Mouse (Mus musculus) midbrain, postnatal 0 days (tissue): ENCODE results near the gene Lamc2. TPM values are rescaled to one million over a fixed set of nuclear protein-coding genes. Genes with fewer than 3 reads are reported as not detected.

ENCODE experiments used
- ATAC-seq: fragments of 200-750 bp; cut with Nextera tagmentation; 2 replicates; pipeline ENCODE4 v1.8.0; 2017; ENCODE audit warnings: moderate number of reproducible peaks, mild to moderate bottlenecking, moderate TSS enrichment, moderate library complexity; ENCODE audit not compliant: low FRiP score
- DNase-seq: peaks from one replicate; pipeline ENCODE4 v3.0.0-alpha.2; 2015; ENCODE audit warnings: low spot score
- H3K27ac ChIP-seq: fragments of 300-500 bp; sonication (generic); 2 replicates; pipeline ENCODE4 v1.5.1; 2014; ENCODE audit warnings: low read depth, mild to moderate bottlenecking, low read length, mixed read lengths
- H3K27me3 ChIP-seq: fragments of 300-500 bp; sonication (generic); 2 replicates; pipeline ENCODE4 v1.6.1; 2014; ENCODE audit warnings: low read length, control low read depth, mixed read lengths; ENCODE audit not compliant: insufficient read depth
- H3K36me3 ChIP-seq: fragments of 300-500 bp; sonication (generic); 2 replicates; pipeline ENCODE4 v1.6.1; 2014; ENCODE audit warnings: low read length, control low read depth, mixed read lengths; ENCODE audit not compliant: insufficient read depth
- H3K4me1 ChIP-seq: fragments of 300-500 bp; sonication (generic); 2 replicates; pipeline ENCODE4 v1.6.1; 2014; ENCODE audit warnings: mild to moderate bottlenecking, control low read depth, antibody characterized with exemption, low read length, mixed read lengths; ENCODE audit not compliant: insufficient read depth
- H3K4me2 ChIP-seq: fragments of 300-500 bp; sonication (generic); 2 replicates; pipeline ENCODE4 v1.6.1; 2014; ENCODE audit warnings: low read depth, mild to moderate bottlenecking, low read length, mixed read lengths; ENCODE audit not compliant: poor library complexity, severe bottlenecking
- H3K4me3 ChIP-seq: fragments of 300-500 bp; sonication (generic); 2 replicates; pipeline ENCODE4 v1.5.1; 2014; ENCODE audit warnings: low read depth, mild to moderate bottlenecking, low read length, moderate library complexity
- H3K9ac ChIP-seq: fragments of 300-500 bp; sonication (generic); replicated peaks from 2 replicates; pipeline ENCODE4 v1.6.1; 2014; ENCODE audit warnings: mild to moderate bottlenecking, low read length, moderate library complexity, mixed read lengths; ENCODE audit not compliant: poor library complexity, severe bottlenecking
- H3K9me3 ChIP-seq: fragments of 300-500 bp; sonication (generic); 2 replicates; pipeline ENCODE4 v1.6.1; 2016; ENCODE audit warnings: low read length, control low read depth
- CTCF ChIP-seq: IDR thresholded peaks from 2 replicates; pipeline ENCODE4 v1.5.1; 2016; ENCODE audit warnings: antibody characterized with exemption, mild to moderate bottlenecking
- WGBS: fragments of 180-500 bp; shearing (Covaris S2); extraction: QIAGEN DNeasy Blood & Tissue Kit; methylation state at CpG from one replicate; pipeline ENCODE4 v1.1.7; 2014; 5-methylcytosine and 5-hydroxymethylcytosine counted together
- polyA plus RNA-seq: library from polyadenylated mRNA; unstranded; fragments of >200 nt; fragmentation: Nextera tagmentation; extraction: Ambion mirVana; gene quantifications from 2 replicates; pipeline ENCODE4 v1.2.1, GENCODE M21; 2015
- total RNA-seq: library from RNA; depleted of rRNA; stranded (reverse); fragments of >200 nt; gene quantifications from 2 replicates; pipeline ENCODE4 v1.2.3, GENCODE M21; 2014

Lamc2 gene
- total and polyA plus RNA-seq, 2 experiments from 2014 or later: 5.0 to 7.6 TPM

- WGBS: 6% methylated on average over 5 of the region's 5 CpGs
- Histone ChIP-seq H3K4me2 (0 out of 2 replicates have a peak overlapping the region, but pooled peaks have one; percentile 3), H3K27me3 (no peaks in the 10 kb centered on the region), H3K9me3 (no peaks in the 10 kb centered on the region), H3K27ac (peak overlapping the region; percentile 32; the same call in 1 of the 2 replicates), H3K9ac (no peak overlapping the region), H3K36me3 (no peaks in the 10 kb centered on the region), H3K4me1 (no peaks in the 10 kb centered on the region; the same call in 1 of the 2 replicates), H3K4me3 (no peak overlapping the region)
- peak; percentile 82 for DNase-seq
- peak; percentile 52; the same call in 1 of the 2 replicates for ATAC-seq
- TF ChIP-seq CTCF: no peak
Measured at GRCm38 (mm10) chr1:153191943-153192329, 5.7 kb upstream of the Lamc2 start.

DNA sequence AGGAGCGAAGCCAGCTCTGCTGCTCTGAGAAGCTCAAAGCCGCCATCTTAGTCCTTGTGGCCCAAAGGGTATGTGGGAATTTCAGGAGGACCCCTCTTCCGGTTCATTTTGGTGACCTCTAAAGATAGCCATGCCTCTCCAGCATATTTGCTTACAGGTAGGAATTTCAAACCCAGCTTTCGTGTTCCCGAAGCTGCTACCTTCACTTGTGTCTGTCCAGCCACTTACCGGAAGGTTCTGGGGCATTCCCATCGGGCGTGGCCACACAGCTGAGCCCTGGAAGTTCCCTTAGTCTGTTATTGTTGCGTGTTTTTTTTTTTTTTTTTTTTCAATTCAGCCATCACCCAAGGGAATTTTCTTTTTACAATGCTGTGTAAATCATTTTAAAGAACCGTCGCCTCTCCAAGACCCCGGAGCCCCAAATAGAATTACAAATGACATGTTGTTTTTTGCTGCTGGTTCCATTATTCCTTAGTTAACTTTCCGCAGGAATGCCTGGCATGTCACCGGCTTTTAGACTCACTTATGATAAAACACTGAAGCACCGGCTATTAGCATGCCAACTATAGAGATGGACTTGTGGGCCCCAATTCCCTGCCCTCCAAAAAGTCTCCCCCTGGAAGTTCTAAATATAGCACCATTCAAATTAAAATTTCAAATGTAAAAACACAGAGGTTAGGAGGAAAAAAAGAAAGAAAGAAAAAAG is 5.1 kb upstream of the Lamc2 start:
- Histone ChIP-seq H3K27ac (peak overlapping the region; percentile 32; the same call in 1 of the 2 replicates), H3K4me1 (no peaks in the 10 kb centered on the region; the same call in 1 of the 2 replicates), H3K27me3 (no peaks in the 10 kb centered on the region), H3K36me3 (no peaks in the 10 kb centered on the region), H3K4me3 (no peak overlapping the region), H3K9me3 (no peaks in the 10 kb centered on the region), H3K4me2 (0 out of 2 replicates have a peak overlapping the region, but pooled peaks have one; percentile 3), H3K9ac (no peak overlapping the region)
- no peak for TF ChIP-seq CTCF
- ATAC-seq (no peak), DNase-seq (no peak)
- 44% methylated on average over 15 of the region's 15 CpGs for WGBS

DNA sequence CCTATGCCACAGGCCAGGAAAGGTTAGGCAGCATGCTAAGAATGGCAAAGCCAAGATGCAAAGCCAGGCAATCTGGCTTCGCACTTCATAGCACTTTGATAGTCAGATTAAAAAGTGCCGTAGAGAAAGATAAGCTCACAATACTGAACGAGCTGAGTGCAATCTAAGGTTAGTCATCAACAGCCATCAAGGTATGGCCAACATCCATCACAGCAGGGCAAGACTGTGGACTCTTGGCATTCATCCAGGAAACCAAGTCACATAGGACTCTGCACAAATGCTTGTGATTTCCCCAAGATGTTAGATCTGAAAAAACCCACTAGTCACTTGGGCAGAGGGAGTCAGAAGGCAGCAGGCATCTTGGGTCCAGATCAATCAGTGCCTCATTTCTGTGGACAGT is 1.8 kb upstream of the Lamc2 start:
- no peak for ATAC-seq
- Histone ChIP-seq H3K27me3 (0 out of 2 replicates have a peak, but pooled peaks cover 1% of the 10 kb centered on the region), H3K36me3 (no peaks in the 10 kb centered on the region), H3K9ac (no peak overlapping the region), H3K4me3 (no peak overlapping the region), H3K27ac (no peak overlapping the region), H3K4me1 (peaks cover 6% of the 10 kb centered on the region; the same call in 1 of the 2 replicates), H3K9me3 (no peaks in the 10 kb centered on the region), H3K4me2 (no peak overlapping the region)
- no peak for TF ChIP-seq CTCF
- no peak for DNase-seq
- 79% methylated on average over 3 of the region's 3 CpGs for WGBS

DNA sequence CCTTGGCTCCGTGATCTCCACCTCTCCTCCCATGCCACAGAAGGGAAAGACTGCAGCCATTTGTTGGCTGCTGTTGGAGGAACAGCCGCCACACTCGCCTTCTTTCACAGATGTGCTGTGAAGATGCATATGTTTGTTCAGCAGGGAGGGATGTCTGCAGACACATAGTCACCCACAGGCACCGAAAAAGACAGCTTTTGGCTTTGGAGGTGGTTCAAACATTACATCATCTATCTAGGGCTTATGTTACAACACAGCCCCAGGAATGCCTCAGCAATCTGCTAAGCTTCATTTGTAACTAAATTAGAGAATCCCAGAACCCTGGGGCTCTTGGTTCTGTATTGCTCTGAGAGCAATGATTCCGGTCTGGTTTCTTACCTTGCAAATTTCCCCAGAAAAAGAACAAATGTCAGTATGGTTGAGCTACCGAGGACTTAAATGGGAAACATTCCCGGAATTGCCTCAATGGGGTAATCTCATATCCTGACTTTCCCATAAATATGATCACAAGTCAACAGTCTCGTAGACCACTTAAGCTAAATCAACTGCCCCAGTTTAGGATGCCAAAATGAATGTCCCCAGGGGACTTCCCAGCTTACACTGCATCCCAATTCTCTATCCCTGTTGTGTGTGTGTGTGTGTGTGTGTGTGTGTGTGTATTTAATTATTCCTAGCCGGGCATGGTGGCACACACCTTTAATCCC is 5.5 kb downstream of the Lamc2 start:
- no peak for TF ChIP-seq CTCF
- Histone ChIP-seq H3K9me3 (no peaks in the 10 kb centered on the region), H3K4me1 (peaks cover 6% of the 10 kb centered on the region; the same call in 1 of the 2 replicates), H3K36me3 (no peaks in the 10 kb centered on the region), H3K9ac (no peak overlapping the region), H3K27me3 (0 out of 2 replicates have a peak, but pooled peaks cover 4% of the 10 kb centered on the region), H3K4me3 (no peak overlapping the region), H3K4me2 (no peak overlapping the region), H3K27ac (no peak overlapping the region)
- ATAC-seq (no peak), DNase-seq (peak; percentile 59)
- WGBS: 59% methylated on average over 9 of the region's 9 CpGs

GRCm38 (mm10) chr1:153180160-153180559 is 6.1 kb downstream of the Lamc2 start:
- Histone ChIP-seq H3K4me1 (no peaks in the 10 kb centered on the region), H3K27me3 (0 out of 2 replicates have a peak, but pooled peaks cover 4% of the 10 kb centered on the region), H3K4me2 (no peak overlapping the region), H3K27ac (no peak overlapping the region), H3K9ac (no peak overlapping the region), H3K4me3 (no peak overlapping the region), H3K36me3 (no peaks in the 10 kb centered on the region), H3K9me3 (no peaks in the 10 kb centered on the region)
- TF ChIP-seq CTCF: no peak
- no peak for DNase-seq
- 76% methylated on average over 4 of the region's 4 CpGs for WGBS
- no peak for ATAC-seq

- Histone ChIP-seq H3K4me3 (no peak overlapping the region), H3K4me2 (no peak overlapping the region), H3K27me3 (no peaks in the 10 kb centered on the region), H3K27ac (no peak overlapping the region), H3K4me1 (no peaks in the 10 kb centered on the region), H3K9ac (no peak overlapping the region), H3K9me3 (no peaks in the 10 kb centered on the region), H3K36me3 (no peaks in the 10 kb centered on the region)
- 74% methylated on average over 12 of the region's 12 CpGs for WGBS
- ATAC-seq (no peak), DNase-seq (peak; percentile 57)
- no peak for TF ChIP-seq CTCF
Measured at GRCm38 (mm10) chr1:153174801-153175200, 11.4 kb downstream of the Lamc2 start.
